Mouse (Mus musculus): ENCODE measurements at regions not wholly inside any gene's neighbourhood (a gene's known extent, or its start where the extent isn't known, plus 50 kb on each side); places are given as distances from the start of the nearest gene placed in this dataset.

- no peak; the same call in 1 of the 2 replicates for ATAC-seq (ENCODE audit: low FRiP score, low read depth)
- no peak overlapping the region for H3K9ac ChIP-seq
- H3K36me3 ChIP-seq: no peaks in the 10 kb centered on the region
- H3K27ac ChIP-seq: no peak overlapping the region
- 80% methylated on average over 7 of the region's 7 CpGs for WGBS
- H3K27me3 ChIP-seq: no peaks in the 10 kb centered on the region
- H3K4me1 ChIP-seq: no peaks in the 10 kb centered on the region
- no peak overlapping the region for H3K4me3 ChIP-seq
- H3K4me2 ChIP-seq (replicated peaks): no peak overlapping the region
- 0 out of 2 replicates have a peak, but pooled peaks cover 4% of the 10 kb centered on the region for H3K9me3 ChIP-seq
Measured at GRCm38 (mm10) chr4:153899721-153900120, 57.3 kb upstream of the A430005L14Rik start.

- no peaks in the 10 kb centered on the region for H3K36me3 ChIP-seq
- H3K4me1 ChIP-seq: no peaks in the 10 kb centered on the region
- no peak overlapping the region for H3K27ac ChIP-seq
- 77% methylated on average over 9 of the region's 9 CpGs for WGBS
- 0 out of 2 replicates have a peak, but pooled peaks cover 4% of the 10 kb centered on the region for H3K9me3 ChIP-seq
- ATAC-seq (ENCODE audit: low FRiP score, low read depth): no peak
- H3K4me2 ChIP-seq (replicated peaks): no peak overlapping the region
- H3K27me3 ChIP-seq: no peaks in the 10 kb centered on the region
- no peak overlapping the region for H3K9ac ChIP-seq
- H3K4me3 ChIP-seq: no peak overlapping the region
Measured at GRCm38 (mm10) chr4:153905076-153905475, 52.0 kb upstream of the A430005L14Rik start.

- H3K36me3 ChIP-seq: no peaks in the 10 kb centered on the region
- H3K4me2 ChIP-seq (replicated peaks): no peak overlapping the region
- no peak overlapping the region for H3K27ac ChIP-seq
- no peak for ATAC-seq (ENCODE audit: low FRiP score, low read depth)
- WGBS: 36% methylated on average over 7 of the region's 7 CpGs
- no peak overlapping the region for H3K4me3 ChIP-seq
- H3K27me3 ChIP-seq: no peaks in the 10 kb centered on the region
- H3K9me3 ChIP-seq: 0 out of 2 replicates have a peak, but pooled peaks cover 4% of the 10 kb centered on the region
- H3K4me1 ChIP-seq: no peaks in the 10 kb centered on the region
- H3K9ac ChIP-seq: no peak overlapping the region
Measured at GRCm38 (mm10) chr4:153905511-153905910, 51.5 kb upstream of the A430005L14Rik start.
